Mouse (Mus musculus) C2C12 (cell line): ENCODE measurements around the gene Fmc1.

Experiments
- CTCF ChIP-seq: IDR thresholded peaks from one replicate; pipeline ENCODE4 v1.5.1; 2011; ENCODE audit not compliant: control insufficient read depth, insufficient read depth, insufficient read length
- MYOD1 ChIP-seq: IDR thresholded peaks from one replicate; pipeline ENCODE4 v1.6.1; 2011; ENCODE audit warnings: low read depth; ENCODE audit not compliant: control insufficient read depth, insufficient read length

DNA sequence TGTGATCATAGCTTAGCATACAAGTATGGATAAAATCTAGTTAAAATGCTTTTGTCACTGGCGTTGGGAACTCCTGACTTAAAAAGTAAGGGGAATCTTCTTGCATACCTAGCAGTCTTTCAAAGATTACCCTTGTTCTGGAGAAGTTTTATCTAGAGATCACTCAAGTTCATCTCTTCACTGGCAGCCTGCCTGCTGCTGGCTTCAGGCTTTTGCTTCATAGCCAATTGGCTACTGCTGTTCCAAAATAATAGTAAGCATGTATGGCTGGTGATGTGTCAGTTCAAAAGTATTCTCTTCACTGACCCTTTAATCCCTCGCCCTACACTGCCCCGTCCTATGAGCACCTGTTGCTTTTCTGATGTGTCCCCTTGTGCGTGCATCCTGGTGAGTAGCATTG, 18.1 kb upstream of the Fmc1 start:
- TF ChIP-seq CTCF (no peak), MYOD1 (no peak)
